Mouse (Mus musculus) cerebellum, adult 2 months (tissue): ENCODE measurements around the gene Rhno1.

Experiments
- CTCF ChIP-seq: fragments of 200-500 bp; IDR thresholded peaks from 2 replicates; pipeline ENCODE4 v1.5.1; 2011; ENCODE audit warnings: low read depth, mild to moderate bottlenecking, control low read depth, low read length, moderate library complexity, borderline replicate concordance; ENCODE audit not compliant: insufficient read depth
- POLR2A ChIP-seq: fragments of 200-500 bp; IDR thresholded peaks from 2 replicates; pipeline ENCODE4 v1.6.1; 2011; ENCODE audit warnings: low read length, control low read depth, borderline replicate concordance; ENCODE audit not compliant: insufficient read depth

DNA sequence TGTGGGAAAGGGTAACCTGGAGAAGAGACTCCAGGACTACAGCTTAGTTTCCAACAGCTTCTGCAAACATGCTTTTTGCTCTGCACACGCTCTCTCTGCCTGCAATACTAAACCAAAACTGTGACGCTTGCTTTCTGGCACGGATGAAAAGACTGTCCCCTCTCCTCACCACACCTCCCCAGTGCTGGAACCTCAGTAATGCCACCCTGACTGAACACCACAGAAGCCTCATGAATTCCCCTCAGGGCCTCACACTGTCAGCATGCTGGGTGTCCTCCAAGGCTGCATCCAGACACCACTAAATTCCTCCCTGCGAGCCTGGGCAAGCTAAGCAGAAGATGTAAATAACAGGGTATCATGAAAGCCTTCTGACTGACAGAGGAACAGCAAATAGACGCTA, 23.8 kb downstream of the Rhno1 start:
- TF ChIP-seq CTCF: no peak
- TF ChIP-seq POLR2A: no peak
